Mouse (Mus musculus) liver, embryonic 13.5 days (tissue): ENCODE data around the gene Armc9. TPM values are rescaled to one million over a fixed set of nuclear protein-coding genes. Genes with fewer than 3 reads are reported as not detected.

Source experiments
- ATAC-seq: fragments of 200-750 bp; cut with Nextera tagmentation; 2 replicates; pipeline ENCODE4 v1.8.0; 2017; ENCODE audit warnings: low read depth, mild to moderate bottlenecking, moderate number of reproducible peaks, moderate library complexity
- DNase-seq: peaks from one replicate; pipeline ENCODE4 v3.0.0; 2022
- H3K27ac ChIP-seq: fragments of 300-500 bp; sonication (generic); 2 replicates; pipeline ENCODE4 v1.5.1; 2015; ENCODE audit warnings: moderate library complexity, mild to moderate bottlenecking, inconsistent platforms
- H3K27me3 ChIP-seq: fragments of 300-500 bp; sonication (generic); 2 replicates; pipeline ENCODE4 v1.6.1; 2015; ENCODE audit warnings: mild to moderate bottlenecking, inconsistent platforms
- H3K36me3 ChIP-seq: fragments of 300-500 bp; sonication (generic); 2 replicates; pipeline ENCODE4 v1.6.1; 2015; ENCODE audit warnings: mild to moderate bottlenecking, inconsistent platforms
- H3K4me1 ChIP-seq: fragments of 300-500 bp; sonication (generic); replicated peaks from 2 replicates; pipeline ENCODE4 v1.6.1; 2015; ENCODE audit warnings: inconsistent platforms
- H3K4me2 ChIP-seq: fragments of 300-500 bp; sonication (generic); 2 replicates; pipeline ENCODE4 v1.6.1; 2015; ENCODE audit warnings: inconsistent platforms, mild to moderate bottlenecking, moderate library complexity
- H3K4me3 ChIP-seq: fragments of 300-500 bp; sonication (generic); replicated peaks from 2 replicates; pipeline ENCODE4 v1.5.1; 2015; ENCODE audit warnings: mild to moderate bottlenecking, inconsistent platforms
- H3K9ac ChIP-seq: fragments of 300-500 bp; sonication (generic); 2 replicates; pipeline ENCODE4 v1.6.1; 2015; ENCODE audit warnings: mild to moderate bottlenecking, inconsistent platforms
- H3K9me3 ChIP-seq: fragments of 300-500 bp; sonication (generic); replicated peaks from 2 replicates; pipeline ENCODE4 v1.6.1; 2016; ENCODE audit warnings: inconsistent platforms
- WGBS: fragments of 180-500 bp; shearing (Covaris S2); methylation state at CpG from one replicate; pipeline ENCODE4 v1.1.7; 2015; ENCODE audit not compliant: insufficient replicate concordance; 5-methylcytosine and 5-hydroxymethylcytosine counted together
- polyA plus RNA-seq: library from polyadenylated mRNA; unstranded; fragments of >200 nt; fragmentation: Nextera tagmentation; extraction: Ambion mirVana; gene quantifications from 2 replicates; pipeline ENCODE4 v1.2.1, GENCODE M21; 2015

Armc9 gene
- polyA plus RNA-seq, 1 experiment from 2014 or later = 11.7 TPM

DNA sequence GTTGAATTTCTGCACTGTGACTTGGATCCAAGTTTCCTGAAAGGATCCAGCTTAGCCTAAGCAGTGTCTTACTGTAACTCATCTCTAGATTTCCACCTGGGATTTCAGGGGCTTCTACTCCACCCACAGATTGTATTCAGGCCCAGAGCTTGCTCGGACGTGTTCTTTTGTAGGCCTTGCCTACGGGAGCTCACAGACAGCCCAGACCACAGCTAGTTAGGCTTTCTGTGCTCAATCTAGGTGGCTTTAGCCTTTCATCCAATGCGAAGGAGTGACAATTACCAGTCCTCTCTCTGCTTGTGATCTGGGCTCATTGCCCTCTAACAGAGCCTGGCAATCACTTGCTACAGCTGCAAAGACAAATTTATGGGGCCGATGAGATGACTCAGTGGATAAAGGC is 8.3 kb upstream of the Armc9 start:
- H3K4me1 ChIP-seq = peaks cover 18% of the 10 kb centered on the region
- 72% methylated on average over 5 of the region's 5 CpGs for WGBS
- no peak overlapping the region for H3K4me2 ChIP-seq
- no peaks in the 10 kb centered on the region for H3K27me3 ChIP-seq
- H3K9me3 ChIP-seq = no peaks in the 10 kb centered on the region
- no peak for DNase-seq
- no peak overlapping the region for H3K27ac ChIP-seq
- no peak overlapping the region for H3K9ac ChIP-seq
- no peak for ATAC-seq
- H3K4me3 ChIP-seq = no peak overlapping the region
- H3K36me3 ChIP-seq = peaks cover under 1% of the 10 kb centered on the region; the same call in 1 of the 2 replicates

DNA sequence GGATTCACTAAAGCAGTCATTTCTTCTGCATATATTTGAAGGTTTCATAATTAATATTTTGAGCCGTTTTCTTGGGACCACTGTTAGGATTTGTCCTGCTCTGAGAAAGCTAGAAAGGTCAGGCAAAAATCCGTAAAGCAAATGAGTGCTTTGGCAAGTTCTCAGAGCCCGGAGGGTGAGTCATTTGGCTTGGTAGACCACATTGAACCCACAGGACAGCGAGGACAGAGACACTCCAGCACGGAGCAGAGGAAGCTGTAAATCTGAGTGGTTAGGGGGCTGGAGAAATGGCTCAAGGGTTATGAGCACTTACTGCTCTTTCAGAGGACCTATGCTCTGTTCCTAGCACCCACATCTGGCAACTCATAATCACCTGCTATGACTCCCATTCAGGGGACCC is 7.0 kb upstream of the Armc9 start:
- Histone ChIP-seq H3K9me3 (no peaks in the 10 kb centered on the region), H3K36me3 (no peaks in the 10 kb centered on the region), H3K9ac (no peak overlapping the region), H3K4me3 (no peak overlapping the region), H3K4me2 (no peak overlapping the region), H3K4me1 (peaks cover 13% of the 10 kb centered on the region), H3K27ac (no peak overlapping the region), H3K27me3 (no peaks in the 10 kb centered on the region)
- ATAC-seq (no peak), DNase-seq (no peak)
- 39% methylated on average over 5 of the region's 5 CpGs for WGBS

DNA sequence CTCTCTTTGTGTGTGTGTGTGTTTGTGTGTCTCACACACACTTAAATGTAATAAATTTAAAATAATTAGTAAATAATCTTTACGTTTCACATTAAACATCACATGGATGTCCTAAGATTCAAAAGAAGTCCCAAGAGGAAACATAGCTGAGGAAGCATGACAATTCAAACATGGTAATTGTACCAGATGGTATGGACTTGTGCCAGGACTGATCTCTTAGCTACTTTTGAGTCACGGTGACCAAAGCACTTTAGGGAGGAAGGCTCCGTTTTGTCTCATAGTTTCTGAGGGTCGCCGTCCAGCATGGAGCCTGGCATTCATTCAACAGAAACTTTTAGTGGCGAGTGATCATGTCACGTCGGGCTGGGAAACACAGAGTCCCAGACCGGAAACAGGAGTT is 6.4 kb upstream of the Armc9 start:
- no peak for DNase-seq
- no peaks in the 10 kb centered on the region for H3K27me3 ChIP-seq
- peaks cover 12% of the 10 kb centered on the region for H3K4me1 ChIP-seq
- no peaks in the 10 kb centered on the region for H3K36me3 ChIP-seq
- H3K4me2 ChIP-seq = no peak overlapping the region
- no peaks in the 10 kb centered on the region for H3K9me3 ChIP-seq
- 76% methylated on average over 9 of the region's 9 CpGs for WGBS
- ATAC-seq = no peak
- no peak overlapping the region for H3K27ac ChIP-seq
- H3K4me3 ChIP-seq = no peak overlapping the region
- H3K9ac ChIP-seq = no peak overlapping the region

DNA sequence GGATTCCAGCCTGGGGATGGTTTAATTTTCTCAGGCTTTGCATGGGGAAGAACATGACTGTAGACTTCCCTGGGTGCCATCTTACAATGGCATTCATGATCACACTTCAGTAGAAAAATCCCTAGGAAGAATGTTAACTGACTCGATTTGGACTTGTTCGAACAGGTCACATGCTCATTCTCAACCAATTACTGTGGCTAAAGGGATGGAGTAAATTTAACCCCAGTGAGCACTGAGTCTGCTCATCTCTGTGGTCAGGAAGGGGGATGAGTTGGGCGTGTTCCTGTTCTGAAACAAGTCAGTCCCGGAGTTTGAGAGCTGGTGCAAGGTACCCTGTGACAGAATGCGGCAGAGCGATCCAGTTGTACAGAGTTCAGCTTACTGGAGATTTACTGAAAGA is 3.7 kb upstream of the Armc9 start:
- WGBS = 56% methylated on average over 6 of the region's 6 CpGs
- Histone ChIP-seq H3K4me3 (no peak overlapping the region), H3K4me2 (no peak overlapping the region), H3K4me1 (peaks cover 36% of the 10 kb centered on the region), H3K9ac (no peak overlapping the region), H3K27me3 (no peaks in the 10 kb centered on the region), H3K9me3 (no peaks in the 10 kb centered on the region), H3K36me3 (no peaks in the 10 kb centered on the region), H3K27ac (no peak overlapping the region)
- ATAC-seq (no peak), DNase-seq (no peak)

DNA sequence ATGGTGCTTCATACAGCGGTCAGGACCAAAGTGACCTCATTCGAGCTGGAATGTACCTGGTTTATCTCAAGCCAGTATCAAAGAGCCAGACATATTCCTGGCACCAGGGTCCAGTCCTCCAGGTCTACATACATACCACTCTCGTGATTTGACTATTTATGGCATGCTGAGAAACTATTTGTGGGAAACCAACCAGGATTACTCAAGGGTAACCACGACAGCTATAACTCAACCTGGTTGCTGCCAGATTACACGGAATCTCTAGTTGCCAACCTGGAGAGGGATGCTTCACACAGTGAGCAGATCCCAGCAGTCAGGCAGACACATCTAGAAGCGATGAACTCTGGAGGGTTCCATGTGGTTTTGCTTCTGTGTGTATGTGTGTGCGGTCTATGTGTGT is 3.2 kb upstream of the Armc9 start:
- DNase-seq (no peak), ATAC-seq (no peak)
- Histone ChIP-seq H3K9me3 (no peaks in the 10 kb centered on the region), H3K4me2 (no peak overlapping the region), H3K27ac (no peak overlapping the region), H3K4me1 (peaks cover 40% of the 10 kb centered on the region), H3K4me3 (no peak overlapping the region), H3K27me3 (no peaks in the 10 kb centered on the region), H3K36me3 (no peaks in the 10 kb centered on the region), H3K9ac (no peak overlapping the region)
- WGBS = 73% methylated on average over 7 of the region's 7 CpGs

DNA sequence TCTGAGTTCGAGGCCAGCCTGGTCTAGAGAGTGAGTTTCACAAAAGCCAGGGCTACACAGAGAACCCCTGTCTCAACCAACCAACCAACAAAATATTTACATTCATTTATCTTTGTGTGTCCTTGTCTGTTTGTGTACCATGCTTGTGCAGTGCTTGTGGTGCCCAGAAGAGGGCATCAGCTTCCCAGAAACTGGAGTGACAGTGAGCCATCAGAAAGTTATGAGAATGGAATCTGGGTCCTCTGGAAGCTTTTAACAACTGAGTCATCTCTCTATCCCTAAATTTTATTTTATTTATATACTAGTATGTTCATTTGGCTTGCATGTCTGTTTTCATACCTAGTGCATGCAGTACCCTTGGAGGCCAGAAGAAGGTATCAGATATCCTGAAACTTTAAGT is 2.0 kb upstream of the Armc9 start:
- DNase-seq (peak; percentile 28), ATAC-seq (no peak)
- no peak overlapping the region for H3K4me2 ChIP-seq
- no peaks in the 10 kb centered on the region for H3K27me3 ChIP-seq
- 77% methylated on average over 1 of the region's 1 CpGs for WGBS
- peaks cover 47% of the 10 kb centered on the region for H3K4me1 ChIP-seq
- no peak overlapping the region for H3K4me3 ChIP-seq
- no peak overlapping the region for H3K27ac ChIP-seq
- H3K9me3 ChIP-seq = no peaks in the 10 kb centered on the region
- H3K9ac ChIP-seq = no peak overlapping the region
- H3K36me3 ChIP-seq = peaks cover 3% of the 10 kb centered on the region; the same call in 1 of the 2 replicates

DNA sequence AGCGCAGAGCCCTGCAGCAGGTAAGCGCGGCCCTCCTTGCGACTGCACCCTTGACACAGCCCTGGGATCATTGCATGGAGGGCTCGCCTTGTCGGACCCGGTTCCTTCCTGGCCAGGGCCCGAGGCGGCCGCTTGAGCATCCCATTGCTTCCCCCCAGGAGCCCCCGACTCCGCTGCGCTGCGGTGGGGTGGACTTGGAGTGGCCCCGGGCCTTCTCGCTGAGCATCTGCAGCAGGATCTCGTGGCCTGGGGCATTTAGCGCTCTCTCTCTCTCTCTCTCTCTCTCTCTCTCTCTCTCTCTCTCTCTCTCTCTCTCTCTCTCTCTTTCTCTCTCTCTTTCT is 214 bp downstream of the Armc9 start:
- Histone ChIP-seq H3K9ac (peak overlapping the region; percentile 84), H3K4me2 (peak overlapping the region; percentile 85), H3K4me3 (peak overlapping the region; percentile 86), H3K4me1 (peaks cover 60% of the 10 kb centered on the region), H3K27me3 (no peaks in the 10 kb centered on the region), H3K36me3 (peaks cover 7% of the 10 kb centered on the region; the same call in 1 of the 2 replicates), H3K27ac (peak overlapping the region; percentile 70), H3K9me3 (no peaks in the 10 kb centered on the region)
- WGBS = 0% methylated on average over 18 of the region's 18 CpGs
- ATAC-seq (peak; percentile 53), DNase-seq (no peak)

DNA sequence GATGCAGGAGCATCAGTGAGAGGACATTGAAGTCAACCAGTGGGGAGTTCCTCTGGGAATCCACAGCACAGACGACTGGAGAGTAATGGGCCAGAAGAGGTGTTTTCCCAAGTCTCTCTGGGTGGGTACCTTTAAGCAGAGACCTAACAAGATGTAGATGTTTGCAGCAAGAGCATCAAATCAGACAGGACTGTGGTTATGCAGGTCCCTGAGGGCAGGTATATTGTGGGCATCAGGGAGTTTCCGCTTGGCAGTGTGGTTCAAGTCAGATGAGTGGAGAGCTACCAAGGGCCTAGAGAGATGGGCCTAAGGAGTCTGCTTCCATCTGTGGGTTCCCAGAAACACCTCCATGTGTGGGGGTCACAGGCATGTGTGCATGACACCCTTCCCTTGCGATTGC is 1.5 kb downstream of the Armc9 start:
- no peaks in the 10 kb centered on the region for H3K9me3 ChIP-seq
- H3K27me3 ChIP-seq = no peaks in the 10 kb centered on the region
- peak overlapping the region; percentile 70; the same call in 1 of the 2 replicates for H3K27ac ChIP-seq
- peaks cover 68% of the 10 kb centered on the region for H3K4me1 ChIP-seq
- H3K9ac ChIP-seq = peak overlapping the region; percentile 84
- H3K4me3 ChIP-seq = peak overlapping the region; percentile 86; the same call in 1 of the 2 replicates
- ATAC-seq (no peak), DNase-seq (no peak)
- peak overlapping the region; percentile 85 for H3K4me2 ChIP-seq
- WGBS = 79% methylated on average over 3 of the region's 3 CpGs
- H3K36me3 ChIP-seq = peaks cover 7% of the 10 kb centered on the region; the same call in 1 of the 2 replicates

DNA sequence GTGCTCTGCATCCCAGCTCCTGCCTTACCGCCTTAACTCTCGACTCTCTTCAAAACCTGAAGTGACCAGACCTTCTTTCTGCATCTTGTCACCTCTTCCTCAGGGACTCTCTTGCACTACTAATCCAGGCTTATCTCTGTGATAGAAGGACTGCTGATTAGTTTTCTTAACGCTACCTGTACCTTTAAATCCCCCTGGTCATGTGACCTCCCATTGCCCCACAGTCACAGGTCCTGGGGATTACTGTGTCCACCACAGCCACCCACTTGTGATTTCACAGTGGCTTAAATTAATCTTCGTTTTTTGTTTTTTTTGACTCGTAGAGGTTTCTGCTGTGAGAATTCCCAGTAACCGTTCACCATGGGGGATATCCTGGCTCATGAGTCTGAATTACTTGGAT is 2.0 kb downstream of the Armc9 start:
- H3K36me3 ChIP-seq = peaks cover 10% of the 10 kb centered on the region
- peaks cover 73% of the 10 kb centered on the region for H3K4me1 ChIP-seq
- H3K4me3 ChIP-seq = no peak overlapping the region
- ATAC-seq (no peak), DNase-seq (no peak)
- H3K27ac ChIP-seq = no peak overlapping the region
- peak overlapping the region; percentile 84; the same call in 1 of the 2 replicates for H3K9ac ChIP-seq
- peak overlapping the region; percentile 85; the same call in 1 of the 2 replicates for H3K4me2 ChIP-seq
- 84% methylated on average over 6 of the region's 6 CpGs for WGBS
- H3K27me3 ChIP-seq = no peaks in the 10 kb centered on the region
- H3K9me3 ChIP-seq = no peaks in the 10 kb centered on the region

DNA sequence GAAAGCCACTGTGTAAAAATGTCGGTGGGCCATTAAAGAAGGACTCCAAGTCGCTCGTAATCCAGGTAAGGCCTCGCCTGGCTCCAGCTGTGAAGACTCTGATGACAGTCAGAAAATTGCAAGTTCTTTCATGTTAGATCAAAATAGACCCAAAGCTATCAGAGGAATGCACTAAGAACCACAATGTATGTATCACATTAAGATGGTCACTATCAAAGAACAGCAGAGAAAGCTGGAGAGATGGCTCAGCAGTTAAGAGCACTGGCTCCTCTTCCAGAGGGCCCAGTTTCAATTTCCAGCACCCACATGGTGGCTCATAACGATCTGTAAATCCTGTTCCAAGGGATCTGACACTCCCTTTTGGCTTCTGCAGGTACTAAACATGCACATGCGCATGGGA is 5.5 kb downstream of the Armc9 start:
- peak overlapping the region; percentile 30; the same call in 1 of the 2 replicates for H3K9ac ChIP-seq
- no peaks in the 10 kb centered on the region for H3K27me3 ChIP-seq
- H3K9me3 ChIP-seq = no peaks in the 10 kb centered on the region
- peak overlapping the region; percentile 59 for H3K4me2 ChIP-seq
- WGBS = 44% methylated on average over 6 of the region's 6 CpGs
- no peak overlapping the region; the same call in 1 of the 2 replicates for H3K4me3 ChIP-seq
- peaks cover 76% of the 10 kb centered on the region for H3K4me1 ChIP-seq
- peaks cover 36% of the 10 kb centered on the region for H3K36me3 ChIP-seq
- peak overlapping the region; percentile 93 for H3K27ac ChIP-seq
- ATAC-seq (peak; percentile 76), DNase-seq (peak; percentile 38)

DNA sequence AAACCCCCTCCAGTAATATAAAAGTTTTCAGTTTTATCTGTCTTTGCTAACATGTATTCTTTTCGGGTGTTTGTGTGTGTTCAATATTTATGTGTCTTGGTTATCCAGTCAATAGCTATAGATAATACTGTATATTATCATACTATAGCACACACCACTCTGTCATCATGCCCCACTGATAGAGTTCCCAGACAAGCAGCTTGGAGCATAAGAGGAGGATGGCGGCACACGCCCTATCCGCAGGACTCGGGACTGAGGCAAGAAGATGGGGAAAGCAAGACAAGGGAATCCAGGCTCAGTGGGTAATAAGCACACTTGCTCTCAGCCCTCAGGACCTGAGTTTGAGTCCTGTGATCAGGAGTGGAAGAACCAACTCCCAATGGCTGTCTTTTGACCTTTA is 5.9 kb downstream of the Armc9 start:
- no peaks in the 10 kb centered on the region for H3K27me3 ChIP-seq
- H3K4me2 ChIP-seq = peak overlapping the region; percentile 59
- no peaks in the 10 kb centered on the region for H3K9me3 ChIP-seq
- peak overlapping the region; percentile 15; the same call in 1 of the 2 replicates for H3K4me3 ChIP-seq
- H3K27ac ChIP-seq = peak overlapping the region; percentile 93
- H3K4me1 ChIP-seq = peaks cover 72% of the 10 kb centered on the region
- peak overlapping the region; percentile 46 for H3K9ac ChIP-seq
- H3K36me3 ChIP-seq = peaks cover 36% of the 10 kb centered on the region
- 28% methylated on average over 5 of the region's 5 CpGs for WGBS
- peak; percentile 70 for DNase-seq
- peak; percentile 92 for ATAC-seq

DNA sequence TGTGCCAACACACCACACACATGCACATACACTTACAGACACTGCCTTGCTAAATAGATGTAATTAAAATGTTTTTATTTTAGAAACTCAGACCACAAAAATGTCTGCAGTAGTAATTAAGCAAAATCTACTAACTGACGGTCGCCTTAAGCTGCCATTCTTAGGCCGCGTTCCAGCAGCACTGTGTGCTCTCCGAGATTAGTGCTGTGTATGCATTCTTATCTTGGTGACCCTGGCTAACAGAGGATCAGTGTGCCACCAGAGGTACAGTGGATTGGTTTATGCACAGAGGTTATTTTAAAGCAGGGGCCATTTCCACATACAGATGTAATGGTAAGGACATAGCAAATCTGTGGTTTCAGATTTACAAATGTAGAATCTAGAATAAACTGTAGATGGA is 6.5 kb downstream of the Armc9 start:
- Histone ChIP-seq H3K9me3 (no peaks in the 10 kb centered on the region), H3K4me2 (peak overlapping the region; percentile 59), H3K27ac (peak overlapping the region; percentile 93), H3K4me3 (peak overlapping the region; percentile 15; the same call in 1 of the 2 replicates), H3K27me3 (no peaks in the 10 kb centered on the region), H3K9ac (peak overlapping the region; percentile 46), H3K36me3 (peaks cover 36% of the 10 kb centered on the region), H3K4me1 (peaks cover 66% of the 10 kb centered on the region)
- ATAC-seq (peak; percentile 88), DNase-seq (peak; percentile 55)
- 23% methylated on average over 5 of the region's 5 CpGs for WGBS
